Comparison of ENCODE assay signal across 10 mouse cellular contexts in genomic region chr11:82174794-82175193, GRCm38 (mm10). TPM values are rescaled to one million over a fixed set of nuclear protein-coding genes. Genes with fewer than 3 reads are reported as not detected.
A peak's percentile ranks its signal among the peaks of the same experiment; 100 is the strongest.
DNase-seq lines count a peak whose midpoint lies in the region; ATAC-seq and TF ChIP-seq lines count a peak whose summit lies in the region.
"Had no signal": no experiment of that assay in that cellular context is flagged by ENCODE, and none has a peak within 500 bp of the region (broad histone marks: within the 10 kb centered on the region; RNA-seq: fewer than 3 reads in every experiment).

No protein-coding gene starts in this region.

- 17% methylated on average over 3 of the region's 3 CpGs for WGBS in neural tube, embryonic 15.5 days
- 19% methylated on average over 3 of the region's 3 CpGs for WGBS in neural tube, embryonic 11.5 days

- H3K4me2 ChIP-seq in neural tube, embryonic 15.5 days: no peak overlapping the region
- H3K4me2 ChIP-seq in neural tube, embryonic 11.5 days (ENCODE audit: low read depth): no peak overlapping the region
- H3K4me2 ChIP-seq: heart, embryonic 13.5 days; stomach, embryonic 15.5 days had no signal

- peak; percentile 43; the same call in 1 of the 2 replicates for TF ChIP-seq CTCF in embryonic fibroblast, embryonic 13.5 days (IDR thresholded peaks at IDR 0.05; ENCODE audit: borderline replicate concordance, insufficient read depth, low read length)

- TF ChIP-seq POLR2A in embryonic fibroblast, embryonic 13.5 days (IDR thresholded peaks at IDR 0.05; ENCODE audit: low read depth, low read length): no peak

- 0 out of 2 replicates have a peak, but pooled peaks cover 4% of the 10 kb centered on the region for H3K4me1 ChIP-seq in neural tube, embryonic 15.5 days
- H3K4me1 ChIP-seq in embryonic fibroblast, embryonic 13.5 days (ENCODE audit: control insufficient read depth, insufficient read depth, low read length): peaks cover 6% of the 10 kb centered on the region
- no peaks in the 10 kb centered on the region for H3K4me1 ChIP-seq in neural tube, embryonic 11.5 days (ENCODE audit: control insufficient read depth, insufficient read depth, low read length)
- H3K4me1 ChIP-seq: heart, embryonic 13.5 days; stomach, embryonic 15.5 days had no signal

- no peak for ATAC-seq in neural tube, embryonic 15.5 days (ENCODE audit: low FRiP score)
- ATAC-seq in neural tube, embryonic 11.5 days (ENCODE audit: insufficient read depth, low FRiP score, low TSS enrichment): no peak

- H3K27me3 ChIP-seq in neural tube, embryonic 15.5 days (replicated peaks): peaks cover 7% of the 10 kb centered on the region; the same call in 1 of the 2 replicates
- H3K27me3 ChIP-seq in neural tube, embryonic 11.5 days (ENCODE audit: control insufficient read depth, insufficient read depth, low read length): no peaks in the 10 kb centered on the region

- intact Hi-C loops in left cerebral cortex, postnatal 25 days (cut with DNase I): loop anchor here (2.0 kb wide), 1 partner anchor 540 kb away; no protein-coding TSS in a partner anchor

- no peak overlapping the region for H3K9ac ChIP-seq in neural tube, embryonic 15.5 days (replicated peaks)
- no peak overlapping the region for H3K9ac ChIP-seq in neural tube, embryonic 11.5 days (ENCODE audit: low read length)
- H3K9ac ChIP-seq: heart, embryonic 13.5 days; stomach, embryonic 15.5 days had no signal

- no peak overlapping the region for H3K4me3 ChIP-seq in neural tube, embryonic 15.5 days (replicated peaks)
- H3K4me3 ChIP-seq in embryonic fibroblast, embryonic 13.5 days (ENCODE audit: insufficient read depth, low read length): no peak overlapping the region
- H3K4me3 ChIP-seq in neural tube, embryonic 11.5 days (ENCODE audit: low read depth, low read length): no peak overlapping the region
- H3K4me3 ChIP-seq: heart, embryonic 13.5 days; stomach, embryonic 15.5 days had no signal

- H3K9me3 ChIP-seq in neural tube, embryonic 15.5 days (replicated peaks): no peaks in the 10 kb centered on the region
- no peaks in the 10 kb centered on the region for H3K9me3 ChIP-seq in neural tube, embryonic 11.5 days (ENCODE audit: control insufficient read depth, low read length)
- H3K9me3 ChIP-seq: heart, embryonic 13.5 days; stomach, embryonic 15.5 days had no signal

- peak; percentile 63 for DNase-seq in neural tube, embryonic 10.5 days (ENCODE audit: extremely low spot score, low spot score)
- peak; percentile 82 to 86 for DNase-seq in adrenal gland, postnatal 36 days
- peak; percentile 31 for DNase-seq in hindlimb bud, embryonic 11.5 days (ENCODE audit: extremely low spot score, low read depth, low spot score)
- DNase-seq in left cerebral cortex, postnatal 25 days (ENCODE audit: low spot score in 2 of 2): peak; percentile 55 to 67
- peak; percentile 65 for DNase-seq in neural tube, embryonic 11.5 days (ENCODE audit: low spot score)
- DNase-seq in urinary bladder, postnatal 25 days (ENCODE audit: low spot score): peak; percentile 59

- H3K27ac ChIP-seq in neural tube, embryonic 15.5 days (replicated peaks): no peak overlapping the region
- H3K27ac ChIP-seq in embryonic fibroblast, embryonic 13.5 days (ENCODE audit: insufficient read depth, low read length): no peak overlapping the region
- no peak overlapping the region for H3K27ac ChIP-seq in neural tube, embryonic 11.5 days (ENCODE audit: low read depth, low read length)
- H3K27ac ChIP-seq: heart, embryonic 13.5 days; stomach, embryonic 15.5 days had no signal

- no peaks in the 10 kb centered on the region for H3K36me3 ChIP-seq in neural tube, embryonic 15.5 days
- no peaks in the 10 kb centered on the region for H3K36me3 ChIP-seq in neural tube, embryonic 11.5 days (ENCODE audit: control insufficient read depth, insufficient read depth, low read length)
- H3K36me3 ChIP-seq: heart, embryonic 13.5 days; stomach, embryonic 15.5 days had no signal

RNA-seq across cellular contexts. Expression of gene Ccl8, which starts 59.8 kb away (rescaled TPM):
- 0.40 TPM in 1 of 2 replicates, not detected in the other for polyA plus RNA-seq in neural tube, embryonic 15.5 days (2015; fragmentation: Nextera tagmentation; extraction: Ambion mirVana)
- under 1 TPM in 1 of 2 experiments, not detected in 1; 0.70 TPM for total RNA-seq in adrenal gland, postnatal 36 days (2021)
- polyA plus RNA-seq in embryonic fibroblast, embryonic 13.5 days (2011; ENCODE audit: insufficient read length, low read depth, missing spikeins): 1.0 TPM in 1 of 2 replicates, not detected in the other
- not detected for total RNA-seq in left cerebral cortex, postnatal 25 days (2021)
- polyA plus RNA-seq in neural tube, embryonic 11.5 days (2014; fragmentation: Nextera tagmentation; extraction: Ambion mirVana): not detected in 2 replicates
- polyA plus RNA-seq: heart, embryonic 13.5 days; stomach, embryonic 15.5 days had no signal

Comparison
In these comparisons a context has a peak if more than half of its experiments do, and no peak if none do; other contexts are left out.
1. DNase-seq: peak in every context shown above with its lines; median percentile 84 in adrenal gland, postnatal 36 days; 65 in neural tube, embryonic 11.5 days; 63 in neural tube, embryonic 10.5 days; 61 in left cerebral cortex, postnatal 25 days; 59 in urinary bladder, postnatal 25 days; 31 in hindlimb bud, embryonic 11.5 days.